Comparison of ENCODE assay signal across 8 mouse cellular contexts in genomic region chr15:51709871-51710655, GRCm38 (mm10).
DNase-seq lines count a peak whose midpoint lies in the region; ATAC-seq and TF ChIP-seq lines count a peak whose summit lies in the region.

No protein-coding gene starts in this region.

- TF ChIP-seq CTCF in kidney, adult 2 months (conservative IDR thresholded peaks at IDR 0.05; ENCODE audit: insufficient read depth, insufficient read length, low read depth, low read length), result no peak

- H3K4me3 ChIP-seq in kidney, adult 2 months (ENCODE audit: insufficient read depth, low read depth, low read length), result no peak overlapping the region
- no peak overlapping the region for H3K4me3 ChIP-seq in limb, embryonic 13.5 days

- H3K4me2 ChIP-seq in limb, embryonic 13.5 days (replicated peaks), result no peak overlapping the region

- no peaks in the 10 kb centered on the region for H3K27me3 ChIP-seq in kidney, adult 2 months (replicated peaks; ENCODE audit: control insufficient read depth, insufficient read depth, low read length)
- no peaks in the 10 kb centered on the region for H3K27me3 ChIP-seq in limb, embryonic 13.5 days

- no peaks in the 10 kb centered on the region for H3K36me3 ChIP-seq in kidney, adult 2 months (ENCODE audit: control insufficient read depth, insufficient read depth, low read length)
- no peaks in the 10 kb centered on the region for H3K36me3 ChIP-seq in limb, embryonic 13.5 days

- 27% methylated on average over 13 of the region's 13 CpGs for WGBS in kidney, adult 2 months
- WGBS in limb, embryonic 13.5 days, result 30% methylated on average over 13 of the region's 13 CpGs

- no peak overlapping the region for H3K27ac ChIP-seq in kidney, adult 2 months (ENCODE audit: insufficient read depth, low read depth, low read length)
- H3K27ac ChIP-seq in limb, embryonic 13.5 days, result no peak overlapping the region

- TF ChIP-seq POLR2A in kidney, adult 2 months (IDR thresholded peaks at IDR 0.05; ENCODE audit: low read depth, low read length), result no peak

- no peak overlapping the region for H3K9ac ChIP-seq in limb, embryonic 13.5 days

- 0 out of 2 replicates have a peak, but pooled peaks have one; percentile 28 for ATAC-seq in limb, embryonic 13.5 days (ENCODE audit: low FRiP score, low read depth)
- no peak for ATAC-seq in activated CD4-positive, CD25-positive, alpha-beta regulatory T cell, adult 4 months

- H3K4me1 ChIP-seq in kidney, adult 2 months (ENCODE audit: control insufficient read depth, insufficient read depth, low read length), result no peaks in the 10 kb centered on the region
- H3K4me1 ChIP-seq in limb, embryonic 13.5 days, result peaks cover 21% of the 10 kb centered on the region

- peak; percentile 8 for DNase-seq in embryo, embryonic 10 days (ENCODE audit: low spot score)
- no peak for DNase-seq in embryo, embryonic 9.5 days (ENCODE audit: extremely low spot score)
- peak; percentile 38 to 49 for DNase-seq in cerebellum, postnatal 36 days
- peak; percentile 97 for DNase-seq in heart, adult 11 months
- peak; percentile 43 for DNase-seq in kidney, adult 2 months
- peak; percentile 38 to 55 for DNase-seq in right cerebral cortex, adult 2 months (ENCODE audit: low spot score in 2 of 2)

- H3K9me3 ChIP-seq in limb, embryonic 13.5 days, result no peaks in the 10 kb centered on the region
